Mouse (Mus musculus) left cerebral cortex, adult 9 months (tissue): Measurements from ENCODE around the gene Cytl1.

Experiments
- DNase-seq, 2 experiments: peaks; one replicate each; pipeline ENCODE4 v3.0.0; 2022; ENCODE audit warnings: low spot score in 2 of 2

The Cytl1 gene

DNA sequence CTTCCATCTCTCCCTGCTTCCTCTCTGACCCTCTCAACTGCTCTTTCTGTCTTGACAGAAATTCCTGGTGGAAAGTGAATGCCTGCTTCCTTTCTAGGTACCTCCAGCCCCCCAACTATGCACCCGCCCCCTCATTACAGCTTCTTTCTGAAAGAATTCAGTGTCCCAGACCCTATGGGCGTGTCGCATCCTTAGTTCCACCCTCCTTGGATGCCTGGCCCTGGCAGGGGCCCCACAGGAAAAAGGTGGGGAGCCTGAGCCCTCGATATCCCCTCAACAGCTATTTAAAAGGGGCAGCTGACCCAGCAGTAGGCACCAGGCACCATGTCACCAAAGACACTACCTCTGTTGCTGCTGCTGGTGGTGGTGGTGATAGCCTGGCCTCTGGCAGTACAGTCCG lies at the start of gene Cytl1:
Gene Cytl1, plus strand, starts transcription at position 296 of the 400 bp plus-strand sequence.
- no peak for DNase-seq

- no peak for DNase-seq
These were observed 42.6 kb upstream of the Cytl1 start for GRCm38 (mm10) chr5:37692759-37693158.

DNA sequence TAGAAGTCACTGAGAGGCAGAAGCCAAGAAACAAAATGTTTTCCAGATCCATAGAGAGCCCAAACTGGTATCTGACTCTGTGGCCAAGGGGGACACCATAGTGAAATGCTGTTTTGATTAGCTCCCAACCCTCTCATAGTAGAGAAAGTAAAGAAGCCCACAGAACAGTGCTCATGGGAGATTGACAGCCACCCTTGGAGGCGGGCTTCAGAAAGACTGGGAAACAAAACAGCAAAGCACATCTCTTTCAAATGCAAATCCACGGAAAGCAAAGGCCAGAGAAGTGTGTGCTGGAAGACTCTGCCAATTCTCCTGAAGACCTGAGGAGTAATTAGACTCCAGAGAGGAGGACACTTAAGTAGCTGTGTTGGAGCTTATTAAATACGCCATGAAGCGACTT lies 39.5 kb upstream of the Cytl1 start:
- no peak for DNase-seq

GRCm38 (mm10) chr5:37697286-37697685 lies 38.0 kb upstream of the Cytl1 start:
- DNase-seq: peak in 1 of 2 experiments; percentile 52

DNA sequence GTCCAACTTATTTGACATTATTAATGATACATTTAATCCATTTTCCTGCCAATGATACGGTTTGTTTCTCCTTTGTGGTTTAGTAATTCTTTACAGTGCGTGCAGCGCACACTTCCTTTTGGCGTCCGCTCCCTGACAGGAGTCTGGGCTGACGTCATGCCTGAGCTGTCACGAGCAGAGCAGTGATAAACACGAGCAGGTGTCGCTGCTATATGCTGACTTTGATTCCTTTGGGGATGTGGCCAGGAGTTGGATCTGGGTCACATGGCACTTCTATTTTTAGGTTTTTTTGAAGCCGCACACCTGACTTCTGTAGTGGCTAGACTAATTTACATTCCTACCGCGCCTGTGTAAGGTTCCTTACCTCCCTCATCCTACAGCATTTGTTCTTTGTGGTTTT lies 35.6 kb upstream of the Cytl1 start:
- DNase-seq: no peak

DNA sequence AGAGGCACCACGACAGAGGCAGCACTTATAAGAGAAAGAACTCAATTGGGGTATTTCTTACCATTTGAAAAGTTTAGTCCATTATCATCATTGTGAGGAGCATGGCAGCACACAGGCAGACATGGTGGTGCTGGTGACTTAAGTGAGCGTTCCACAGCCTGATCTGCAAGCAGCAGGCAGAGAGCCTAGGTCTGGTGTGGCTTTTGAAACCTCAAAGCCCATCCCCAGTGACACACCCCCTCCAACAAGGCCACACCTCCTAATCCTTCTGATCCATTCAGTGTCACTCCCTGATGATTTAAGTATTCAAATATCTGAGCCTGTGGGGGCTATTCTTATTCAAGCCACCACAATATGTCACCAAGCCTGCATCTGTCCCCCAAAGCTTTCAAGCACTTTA lies 30.4 kb upstream of the Cytl1 start:
- no peak for DNase-seq

GRCm38 (mm10) chr5:37708124-37708523 lies 27.2 kb upstream of the Cytl1 start:
- DNase-seq: no peak

GRCm38 (mm10) chr5:37709257-37709904 lies 25.9 kb upstream of the Cytl1 start:
- DNase-seq: no peak

DNA sequence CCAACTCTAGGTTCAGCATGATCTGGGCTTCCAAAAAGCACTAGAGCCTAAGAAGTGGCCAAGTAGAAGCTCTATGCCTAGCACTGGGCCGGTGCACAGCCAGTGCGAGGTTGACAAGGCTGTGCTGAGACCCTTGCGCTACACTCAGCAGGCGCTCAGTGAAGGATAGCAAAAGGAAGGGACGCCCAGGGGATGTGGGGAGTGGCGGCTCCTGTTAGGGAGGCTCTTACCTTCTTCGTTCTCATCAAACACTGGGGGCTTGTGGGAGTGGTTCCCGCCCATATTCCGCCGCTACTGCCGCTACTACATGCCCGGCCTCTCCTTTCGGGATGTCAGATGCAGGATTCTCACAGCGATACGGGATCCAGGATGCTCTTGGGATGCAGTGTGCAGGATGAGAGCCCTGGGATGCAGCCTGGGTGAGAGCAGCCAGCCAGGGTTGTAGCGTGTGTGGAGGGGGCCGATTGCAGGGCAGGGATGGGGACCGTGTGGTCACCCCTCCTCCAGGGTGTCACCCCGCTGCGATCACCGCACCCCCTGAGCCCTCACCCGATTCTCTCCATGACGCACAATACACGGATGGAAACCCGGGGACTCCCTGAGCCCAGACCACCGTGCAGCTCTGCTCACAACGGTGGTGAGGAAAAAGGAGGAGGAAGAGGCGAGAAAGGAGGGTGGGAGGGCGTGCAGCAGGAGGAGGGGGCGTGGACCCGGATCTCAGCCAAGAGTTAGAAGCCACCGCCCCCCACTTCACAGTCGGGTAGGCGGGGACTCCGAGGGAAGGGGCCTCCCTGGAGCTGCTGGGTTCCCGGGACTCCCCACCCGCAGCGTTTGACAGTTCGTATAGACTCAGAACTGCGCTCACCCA lies 18.6 kb upstream of the Cytl1 start, which contains the start of gene Stk32b:
Gene Stk32b, minus strand, starts transcription at position 667 of the 868 bp plus-strand sequence.
- DNase-seq: no peak

GRCm38 (mm10) chr5:37717384-37717963 lies 17.8 kb upstream of the Cytl1 start:
- DNase-seq: peak in 1 of 2 experiments; percentile 55

GRCm38 (mm10) chr5:37720670-37721069 lies 14.6 kb upstream of the Cytl1 start:
- no peak for DNase-seq

- DNase-seq: no peak
These were observed 10.0 kb upstream of the Cytl1 start for GRCm38 (mm10) chr5:37725220-37725886.

DNA sequence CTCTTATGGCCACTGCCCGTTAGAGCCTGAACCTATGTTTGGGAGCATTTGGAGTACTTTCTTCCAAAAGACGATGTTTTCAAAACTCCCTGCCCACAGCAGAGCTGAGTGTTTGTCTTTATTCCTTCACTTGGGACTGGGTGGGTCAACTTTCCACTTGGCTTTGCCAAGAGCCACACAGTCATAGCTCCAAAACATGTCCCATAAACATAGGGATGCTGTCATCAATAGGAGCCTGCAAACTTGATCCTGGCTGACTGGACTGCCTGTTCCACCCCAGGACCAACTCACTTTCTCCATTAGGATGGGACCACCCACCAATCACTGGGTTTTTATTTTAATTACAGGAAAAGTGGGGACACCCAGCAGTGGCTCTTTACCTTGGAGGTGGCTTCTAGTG lies 4.5 kb upstream of the Cytl1 start:
- DNase-seq: no peak

- no peak for DNase-seq
These were observed 894 bp downstream of the Cytl1 start for GRCm38 (mm10) chr5:37736213-37736612.

- no peak for DNase-seq
These were observed 8.8 kb downstream of the Cytl1 start for GRCm38 (mm10) chr5:37743889-37744707.

DNA sequence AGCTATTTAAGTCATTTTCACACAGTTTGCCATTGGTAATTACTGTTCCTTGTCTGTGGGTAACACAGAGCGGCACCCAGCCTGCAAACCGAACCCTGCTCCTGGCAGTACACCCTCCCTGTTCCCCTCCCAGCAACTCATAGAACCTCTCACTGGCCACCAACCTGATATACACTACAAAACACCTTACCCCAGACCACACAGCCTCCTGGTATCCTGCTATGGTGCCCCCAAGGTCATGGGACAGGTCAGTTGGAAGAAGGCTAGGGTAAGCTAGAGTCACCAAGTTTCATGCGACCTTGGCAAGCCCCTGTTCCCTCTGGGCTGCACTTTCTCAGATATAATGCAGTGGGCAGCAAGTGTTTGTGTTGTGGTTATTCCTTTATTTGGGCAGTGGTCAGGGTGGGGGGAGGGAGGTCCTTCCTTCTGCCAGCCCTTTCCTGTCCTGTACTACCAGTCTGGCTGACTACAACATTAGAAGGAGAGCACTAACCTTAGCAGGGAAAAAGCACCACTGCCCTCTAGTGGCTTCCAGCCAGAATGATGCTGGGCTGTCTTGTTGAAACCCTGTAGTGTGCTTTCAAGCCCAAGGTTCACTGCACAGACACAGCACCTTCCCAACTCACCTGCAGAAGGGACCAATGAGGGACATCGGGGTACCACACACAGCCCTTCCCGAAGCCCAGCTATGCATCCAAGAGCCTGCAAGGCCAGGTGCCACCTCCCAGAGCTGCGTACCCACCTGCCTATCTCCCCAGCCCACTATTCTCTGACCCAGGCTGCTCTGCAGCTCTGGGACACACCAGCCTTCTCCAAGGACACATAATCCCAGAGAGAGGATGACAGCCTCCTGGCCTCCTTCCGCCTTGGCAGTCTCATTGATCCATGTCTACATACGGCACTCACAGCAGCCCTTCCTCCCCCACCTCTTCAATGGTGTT lies 17.0 kb downstream of the Cytl1 start:
- peak in 1 of 2 experiments; percentile 75 for DNase-seq

DNA sequence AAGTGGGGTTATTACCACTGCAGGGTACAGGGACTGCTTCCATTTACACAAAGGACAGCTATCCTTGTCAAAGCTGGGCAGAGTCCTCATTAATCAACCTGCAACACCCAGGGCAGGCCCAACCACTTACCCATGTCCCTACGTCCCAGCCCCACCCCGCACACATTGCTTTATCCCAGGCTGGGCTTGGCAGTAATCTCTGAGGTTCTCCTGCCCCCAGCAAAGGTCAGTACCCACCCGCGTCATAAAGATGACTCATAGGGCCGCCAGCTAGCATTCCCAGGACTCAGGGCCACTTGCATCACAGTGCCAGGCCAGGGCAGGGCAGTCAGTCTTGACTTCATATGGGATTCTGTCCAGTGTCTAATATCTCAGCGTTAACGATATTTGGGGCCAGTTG lies 18.0 kb downstream of the Cytl1 start:
- no peak for DNase-seq

GRCm38 (mm10) chr5:37762046-37762445 lies 26.7 kb downstream of the Cytl1 start:
- no peak for DNase-seq

DNA sequence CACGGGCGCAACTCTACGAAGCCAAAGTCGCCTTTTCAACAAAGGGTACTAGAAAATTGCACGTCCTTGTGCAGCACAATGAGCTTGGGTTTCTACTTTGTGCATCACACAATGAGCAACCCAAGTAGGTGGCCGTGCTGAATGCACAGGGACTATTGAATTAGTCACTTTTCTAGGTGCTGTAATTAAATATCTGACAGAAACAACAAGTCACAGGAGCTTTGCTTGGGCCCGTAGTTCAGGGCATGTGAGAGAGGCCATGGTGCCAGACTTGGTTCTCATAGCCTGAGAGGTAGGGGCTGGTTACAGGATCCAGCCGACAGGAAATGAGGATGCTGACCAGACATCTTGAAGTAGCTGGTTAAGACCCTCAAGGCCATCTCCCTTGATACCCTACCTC lies 30.5 kb downstream of the Cytl1 start:
- no peak for DNase-seq

DNA sequence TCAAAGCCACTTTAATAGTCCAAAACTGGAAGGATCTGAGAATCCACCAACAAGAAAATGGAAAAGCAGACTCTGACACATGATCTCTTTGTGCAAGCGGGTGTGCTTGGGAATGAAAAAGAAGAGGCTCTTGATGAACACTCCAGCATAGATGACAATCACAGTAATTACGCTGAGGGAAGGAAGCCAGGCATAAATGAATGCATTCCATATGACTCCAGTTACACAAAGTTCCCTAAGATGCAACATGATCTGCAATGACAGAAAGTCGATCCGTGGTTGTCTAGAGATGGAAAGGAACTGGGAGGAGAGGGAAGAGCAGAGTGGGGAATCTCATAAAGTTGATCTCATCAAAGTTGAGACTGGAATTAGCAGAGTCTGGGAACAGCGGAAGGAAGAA lies 31.9 kb downstream of the Cytl1 start:
- DNase-seq: no peak
